Mouse (Mus musculus): ENCODE results near the gene Kcnj2.

Kcnj2 gene

DNA sequence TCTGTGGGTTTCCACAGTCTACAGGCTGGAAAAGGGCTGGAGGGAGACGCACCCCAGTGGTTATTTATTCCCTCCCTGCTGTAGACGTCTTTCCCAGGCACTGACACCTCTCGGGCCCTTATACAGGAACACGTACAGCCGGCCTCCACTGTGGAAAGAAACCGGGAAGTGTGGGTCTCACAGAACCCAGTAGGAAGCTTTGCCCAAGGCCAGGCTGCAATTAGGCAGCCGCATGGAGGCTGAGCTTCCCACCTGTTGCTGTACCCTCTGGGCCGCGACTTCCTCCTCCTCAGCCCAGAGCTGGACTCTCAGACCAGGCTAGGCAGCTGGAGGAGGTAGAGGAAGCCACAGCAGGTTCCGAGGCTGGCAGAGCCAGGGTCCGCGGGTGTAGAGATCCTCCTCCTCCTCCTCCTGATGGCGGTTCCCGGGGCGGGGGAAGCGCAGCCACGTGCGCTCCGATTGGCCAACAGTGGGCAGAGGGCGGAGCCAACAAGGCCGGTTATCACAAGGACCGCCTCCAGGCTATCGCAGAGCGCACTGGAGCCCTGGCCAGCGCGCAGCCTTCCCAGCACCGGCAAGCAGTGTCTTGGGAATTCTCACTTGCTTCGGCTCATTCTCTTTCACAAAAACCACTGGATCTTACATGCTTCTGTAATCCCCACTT, at the start of gene Kcnj2:
Kcnj2 (plus strand) TSS at position 530 of the 664 bp plus-strand sequence.
- peak; percentile 62 to 69 for DNase-seq (ENCODE audit: low spot score in 2 of 2)

DNA sequence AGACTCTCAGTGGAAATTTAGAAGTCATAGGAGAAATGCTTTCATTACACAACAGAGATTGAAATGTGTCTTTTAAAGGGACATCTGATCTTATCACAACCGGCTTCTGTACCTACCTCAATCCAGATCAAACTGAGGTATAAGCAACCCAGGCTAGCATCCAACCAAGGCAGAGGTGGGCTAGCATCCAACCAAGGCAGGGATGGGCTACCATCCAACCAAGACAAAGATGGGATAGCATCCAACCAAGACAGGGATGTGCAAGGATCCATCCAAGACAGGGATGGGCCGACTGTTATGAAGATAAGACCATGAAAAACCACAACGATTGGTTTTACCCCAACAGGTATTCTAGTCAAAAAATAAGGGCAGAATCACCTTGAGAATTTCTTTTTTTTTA, 49.8 kb upstream of the Kcnj2 start:
- no peak for DNase-seq (ENCODE audit: low spot score in 2 of 2)

DNA sequence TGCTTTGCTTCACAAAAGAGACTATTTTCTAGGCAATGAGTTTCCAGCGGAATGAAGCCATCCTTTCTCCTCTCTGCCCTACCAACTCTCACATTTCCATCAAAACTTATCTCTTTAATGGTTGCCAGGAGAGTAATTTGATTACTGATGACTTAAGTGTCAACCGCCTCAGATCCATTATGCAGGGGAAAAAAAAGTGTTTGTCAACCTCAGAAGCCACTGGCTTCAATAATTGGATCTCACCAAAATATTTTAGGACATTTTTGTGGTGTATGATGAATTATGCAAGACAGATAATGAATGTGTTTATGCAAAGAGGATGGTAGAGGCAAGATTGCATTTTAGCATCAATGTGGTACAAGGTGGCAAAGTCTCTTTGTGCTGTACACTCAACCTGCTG, 45.8 kb upstream of the Kcnj2 start:
- no peak for DNase-seq (ENCODE audit: low spot score in 2 of 2)

DNA sequence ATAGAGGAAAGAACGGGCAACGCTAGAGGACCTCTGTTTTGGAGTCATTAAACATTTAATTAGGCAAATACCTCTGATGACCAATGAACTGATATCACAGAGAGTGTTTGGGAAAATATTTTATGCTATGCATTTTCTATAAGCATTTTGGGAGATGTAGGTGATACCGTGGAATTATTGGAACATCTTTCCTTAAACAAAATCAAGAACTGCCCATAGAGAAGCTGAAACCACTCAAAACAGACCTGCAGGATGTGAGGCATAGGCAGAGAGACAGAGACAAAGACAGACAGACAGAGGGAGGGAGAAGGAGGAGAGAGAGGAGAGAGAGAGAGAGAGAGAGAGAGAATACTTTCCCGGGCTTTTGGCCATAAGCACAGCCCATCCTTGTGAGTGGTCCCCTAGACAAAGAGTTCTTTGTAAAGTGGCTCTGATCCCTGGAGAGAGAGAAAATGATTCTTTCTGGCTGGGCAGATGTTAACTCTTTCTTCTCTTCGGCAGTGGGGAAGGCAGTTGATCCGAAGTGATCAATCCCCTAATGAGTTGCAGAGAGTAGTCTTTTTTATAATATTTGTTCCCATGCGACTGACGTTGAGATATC, 43.2 kb upstream of the Kcnj2 start:
- no peak for DNase-seq (ENCODE audit: low spot score in 2 of 2)

DNA sequence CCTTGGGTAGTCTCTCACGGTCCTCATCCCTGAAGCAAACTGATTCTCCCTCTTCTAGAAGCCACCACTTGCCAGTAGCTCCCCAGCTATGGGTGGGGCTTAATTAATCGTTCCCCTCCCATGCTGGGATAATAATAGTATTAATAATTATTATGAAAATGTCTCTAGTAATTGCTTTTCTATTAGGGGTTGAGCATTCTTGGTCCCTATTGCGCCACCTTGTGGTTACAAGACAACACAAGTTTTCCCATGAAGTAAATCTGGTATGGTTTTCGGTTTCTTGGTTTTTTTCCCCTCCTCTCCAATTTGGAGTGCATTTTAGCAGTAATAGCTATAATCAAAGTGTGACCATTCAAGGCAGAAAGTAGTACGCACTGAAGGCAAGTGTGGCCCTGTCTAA, 23.8 kb upstream of the Kcnj2 start:
- DNase-seq (ENCODE audit: low spot score in 2 of 2): peak in 1 of 2 experiments; percentile 28

DNA sequence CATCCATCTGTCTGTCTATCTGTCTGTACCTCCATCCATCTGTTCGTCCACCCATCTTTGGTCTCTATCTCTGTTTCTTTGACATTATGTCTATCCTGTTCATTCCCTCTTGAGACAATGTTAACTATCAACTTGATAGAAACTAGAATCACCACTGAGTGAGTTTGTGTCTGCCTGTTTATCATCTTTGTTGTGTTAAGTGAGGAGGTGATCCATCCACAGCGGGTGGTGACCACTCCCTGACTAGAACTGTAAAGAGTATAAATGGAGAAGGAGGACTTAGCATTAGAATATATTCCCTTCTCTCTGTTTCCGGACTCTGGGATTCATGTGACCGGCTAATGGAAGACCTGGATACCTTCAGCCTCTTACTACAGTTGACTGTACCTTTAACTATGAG, 22.7 kb upstream of the Kcnj2 start:
- DNase-seq (ENCODE audit: low spot score in 2 of 2): no peak

DNA sequence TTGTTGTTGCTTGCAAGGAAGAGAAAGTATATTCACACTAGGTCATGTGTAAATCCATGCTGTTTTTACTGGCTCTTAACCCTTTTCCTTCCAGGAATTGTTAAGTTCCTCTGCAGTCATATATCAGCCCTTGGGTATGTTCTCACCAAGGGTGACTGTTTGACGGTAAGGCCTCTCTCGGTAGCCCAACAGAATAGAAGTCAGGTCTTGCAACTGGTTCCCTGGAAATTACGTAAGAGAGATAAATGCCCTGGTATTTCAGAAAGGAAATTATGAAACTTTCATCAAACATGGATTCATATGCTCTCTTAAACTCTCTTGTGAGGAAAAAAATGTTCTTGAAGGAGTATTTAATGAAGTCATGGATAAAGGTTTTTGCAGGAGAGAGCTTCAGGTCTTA, 11.7 kb upstream of the Kcnj2 start:
- DNase-seq (ENCODE audit: low spot score in 2 of 2): no peak

DNA sequence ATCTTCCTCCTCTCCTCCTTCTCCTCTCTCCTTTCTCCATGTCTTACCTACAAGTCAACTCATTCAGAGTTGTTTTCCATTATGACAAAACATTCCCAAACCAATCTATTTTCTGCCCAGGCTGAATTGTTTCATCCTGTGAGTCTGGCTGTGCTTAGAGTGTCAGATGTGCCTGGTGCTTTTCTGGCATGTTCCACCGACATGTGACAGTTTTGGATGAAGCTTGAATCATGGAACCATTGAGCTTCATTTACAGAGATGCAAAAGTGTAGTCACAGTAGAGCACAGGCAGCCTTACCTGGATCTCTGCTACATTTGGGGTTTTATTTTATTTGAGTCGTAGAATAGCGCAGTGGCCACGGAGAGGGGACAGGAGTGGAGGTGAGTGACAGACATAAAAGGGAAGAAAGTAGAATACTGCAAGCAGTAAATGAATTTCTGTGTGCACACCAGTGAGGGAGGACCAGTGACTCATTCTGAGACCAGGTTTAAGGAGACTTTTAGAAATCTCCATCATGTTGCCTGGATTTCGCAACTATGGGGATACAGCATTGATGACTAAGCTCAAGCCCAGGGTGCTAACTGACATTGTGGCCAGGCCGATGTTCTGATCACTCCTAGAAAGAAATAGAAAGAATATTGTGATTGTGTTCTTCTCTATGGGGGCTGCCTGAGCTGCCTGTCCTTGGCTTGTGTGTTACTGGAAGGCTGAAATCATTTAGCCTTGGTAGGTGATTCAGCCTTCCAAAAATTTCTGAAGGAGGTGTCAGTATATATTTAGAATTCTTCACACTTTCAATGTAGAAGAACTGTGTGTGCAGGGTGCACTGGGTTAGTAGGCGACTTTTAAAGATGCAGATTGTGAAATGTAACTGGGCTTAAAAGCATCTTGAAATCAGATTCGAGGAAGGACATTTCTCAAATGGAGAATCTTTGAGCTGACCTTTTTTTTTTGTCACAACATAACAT, 10.8 kb upstream of the Kcnj2 start:
- DNase-seq (ENCODE audit: low spot score in 2 of 2): no peak

DNA sequence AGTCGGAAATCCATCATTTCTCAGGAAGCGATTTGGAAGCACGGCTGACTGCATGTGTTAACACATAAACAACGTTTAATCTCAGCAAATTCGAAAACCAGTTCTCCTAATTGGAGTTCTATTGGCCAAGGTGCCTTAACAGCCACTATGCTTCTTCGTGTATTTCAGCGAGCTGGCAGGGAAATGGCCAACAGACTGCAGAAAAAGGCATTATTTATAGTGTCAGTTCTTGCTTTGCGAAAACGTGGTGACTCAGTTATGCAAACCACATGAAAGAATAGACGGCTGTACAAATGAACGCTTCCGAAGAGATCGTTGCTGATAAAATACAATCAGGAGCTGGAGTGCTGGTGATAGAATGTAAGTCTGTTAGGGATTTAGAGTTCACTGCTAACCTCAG, 9.9 kb upstream of the Kcnj2 start:
- DNase-seq (ENCODE audit: low spot score in 2 of 2): no peak

DNA sequence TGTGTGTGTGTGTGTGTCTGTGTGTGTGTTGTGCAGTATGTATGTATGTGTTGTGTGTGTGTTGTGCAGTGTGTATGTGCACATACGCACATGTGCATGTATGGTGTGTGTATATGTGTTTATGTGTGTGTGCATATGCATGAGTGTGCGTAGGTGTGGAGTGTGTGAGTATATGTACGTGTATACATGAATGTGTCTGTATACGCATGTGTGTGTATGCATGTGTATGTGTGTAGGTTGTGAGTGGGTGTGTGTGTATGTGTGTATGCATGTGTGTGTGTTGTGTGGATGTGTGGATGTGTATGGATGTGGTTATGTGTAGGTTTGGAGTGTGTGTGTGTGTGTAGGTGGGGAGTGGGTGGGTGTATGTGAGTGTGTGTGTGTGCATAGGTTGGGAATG, 8.5 kb upstream of the Kcnj2 start:
- no peak for DNase-seq (ENCODE audit: low spot score in 2 of 2)

DNA sequence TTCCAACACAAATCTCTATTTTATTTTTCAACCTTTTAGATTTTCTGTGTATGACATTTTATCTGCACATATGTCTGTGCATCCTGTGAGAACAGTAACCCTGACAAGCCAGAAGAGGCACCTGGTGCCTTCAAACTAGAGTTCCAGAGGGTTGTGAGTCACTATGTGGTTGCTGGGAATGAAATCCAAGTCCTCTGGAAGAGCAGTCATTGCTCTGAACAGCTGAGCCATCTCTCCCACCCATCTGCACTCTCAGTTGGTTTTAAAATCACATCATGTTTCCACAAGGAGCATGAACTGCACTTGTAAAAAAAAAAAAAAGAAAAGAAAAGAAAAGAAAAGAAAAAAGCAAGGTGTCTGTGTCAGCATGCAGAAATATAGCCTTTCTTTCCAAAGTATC, 6.5 kb upstream of the Kcnj2 start:
- no peak for DNase-seq (ENCODE audit: low spot score in 2 of 2)

DNA sequence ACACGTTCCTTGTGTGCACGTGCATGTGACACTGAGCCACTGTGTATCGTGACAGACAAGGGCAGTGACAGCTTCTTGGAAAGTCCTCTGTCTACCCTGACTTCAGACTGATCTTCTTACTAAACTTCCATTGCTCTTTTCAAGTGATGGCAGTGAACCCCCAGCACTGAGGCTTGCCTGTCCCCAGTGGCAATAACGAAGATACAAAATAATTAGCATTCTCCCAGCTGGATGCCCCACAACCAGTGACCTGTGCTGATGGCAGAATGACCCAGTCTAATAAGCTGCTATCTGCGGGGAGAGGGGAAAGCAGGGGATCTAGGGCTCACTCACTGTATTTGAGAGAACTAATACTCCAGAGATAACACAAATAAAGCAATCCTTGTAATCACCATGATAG, 5.7 kb upstream of the Kcnj2 start:
- no peak for DNase-seq (ENCODE audit: low spot score in 2 of 2)

DNA sequence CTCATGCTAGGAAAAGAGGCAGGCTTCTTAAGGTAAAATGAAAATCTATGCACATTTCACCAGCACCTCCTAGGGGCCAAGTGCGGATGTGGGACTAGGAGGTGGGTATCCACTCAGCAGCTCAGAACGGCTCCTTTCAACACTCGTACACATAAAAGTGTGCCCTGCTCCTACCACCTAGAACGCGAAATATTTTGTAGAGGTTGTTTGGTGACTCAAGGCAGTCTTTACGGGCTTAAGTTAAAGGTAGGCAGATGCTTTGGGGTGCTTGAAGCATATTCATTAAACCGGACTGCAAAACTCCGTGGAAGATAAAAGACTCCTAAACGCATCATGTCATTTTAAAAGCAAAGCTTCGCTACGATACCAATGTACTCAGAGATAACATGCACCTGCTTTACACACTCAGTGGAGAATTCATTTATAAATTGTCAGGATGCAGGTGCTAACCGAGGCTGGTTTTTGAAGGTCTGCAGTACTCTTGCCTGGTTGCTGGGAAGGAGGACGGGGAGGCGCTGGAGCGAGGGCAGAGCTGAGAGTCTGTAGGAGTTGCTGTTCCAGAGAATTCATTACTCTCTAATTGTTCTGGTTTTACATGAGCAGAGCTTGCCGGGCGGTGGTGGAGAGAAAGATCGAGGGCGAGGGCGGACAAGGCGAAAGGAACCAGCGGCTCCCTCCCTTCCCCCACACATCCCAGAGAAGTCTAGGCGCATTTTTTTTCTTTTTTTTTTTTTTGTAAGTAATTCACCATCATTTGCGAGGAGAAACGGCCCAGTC, 1.0 kb upstream of the Kcnj2 start:
- DNase-seq (ENCODE audit: low spot score in 2 of 2): peak in 1 of 2 experiments; percentile 27

DNA sequence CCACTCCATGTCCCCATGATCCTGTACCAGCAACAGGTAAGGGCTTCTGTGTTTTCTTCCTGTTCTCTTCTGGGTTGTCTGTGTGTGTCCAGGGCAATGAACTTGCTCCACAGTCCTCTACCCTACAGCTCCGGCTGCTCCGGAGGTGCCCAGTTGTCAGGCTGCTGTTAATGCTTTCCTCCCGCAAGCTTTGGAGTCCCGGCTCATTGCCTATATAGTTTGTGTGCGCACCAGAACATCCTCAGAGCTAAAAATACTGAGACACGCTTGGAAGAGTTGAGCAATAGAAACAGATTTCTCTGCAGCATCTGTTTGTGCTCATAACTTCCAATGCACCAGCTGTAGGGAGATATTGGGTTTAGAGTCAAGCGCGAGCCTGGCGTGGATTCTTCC, 331 bp downstream of the Kcnj2 start:
- DNase-seq (ENCODE audit: low spot score in 2 of 2): no peak

DNA sequence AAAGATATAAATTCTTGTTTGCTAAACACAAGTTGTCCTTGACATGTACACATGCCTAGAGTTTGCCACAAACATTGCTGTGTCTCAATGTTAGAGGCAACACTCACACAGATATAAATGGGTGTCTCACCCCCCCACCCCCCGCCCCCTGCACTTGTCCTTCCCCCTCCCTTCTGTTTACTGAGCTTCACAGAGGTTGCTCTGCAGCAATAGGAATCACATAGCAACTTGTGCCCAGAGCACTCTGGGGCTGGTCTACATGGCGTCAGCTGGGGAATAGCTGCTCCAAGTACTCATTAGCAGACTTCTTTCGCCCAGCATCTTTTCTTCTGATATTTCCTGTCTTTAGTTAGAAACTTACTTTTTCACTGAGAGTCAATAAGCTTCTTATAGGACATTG, 1.8 kb downstream of the Kcnj2 start:
- no peak for DNase-seq (ENCODE audit: low spot score in 2 of 2)

DNA sequence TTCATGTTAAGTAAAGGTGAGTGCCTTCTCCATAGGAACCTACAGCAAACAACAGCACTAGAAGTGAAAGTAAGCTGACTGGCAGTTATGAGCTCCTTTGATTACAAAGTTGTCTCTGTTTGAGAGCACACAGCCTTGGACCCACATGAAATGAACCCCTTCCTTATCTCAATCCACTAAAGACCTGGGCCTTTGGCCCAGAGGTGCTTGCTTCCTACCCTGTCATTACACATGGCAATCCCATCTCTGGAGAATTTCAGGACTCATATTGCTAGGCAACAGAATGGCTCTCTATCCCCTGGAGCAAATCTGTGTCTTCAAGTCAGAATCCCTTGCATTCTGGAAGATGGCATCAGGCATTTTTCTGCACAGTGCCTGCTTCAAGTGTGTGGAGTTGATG, 4.5 kb downstream of the Kcnj2 start:
- DNase-seq (ENCODE audit: low spot score in 2 of 2): no peak

DNA sequence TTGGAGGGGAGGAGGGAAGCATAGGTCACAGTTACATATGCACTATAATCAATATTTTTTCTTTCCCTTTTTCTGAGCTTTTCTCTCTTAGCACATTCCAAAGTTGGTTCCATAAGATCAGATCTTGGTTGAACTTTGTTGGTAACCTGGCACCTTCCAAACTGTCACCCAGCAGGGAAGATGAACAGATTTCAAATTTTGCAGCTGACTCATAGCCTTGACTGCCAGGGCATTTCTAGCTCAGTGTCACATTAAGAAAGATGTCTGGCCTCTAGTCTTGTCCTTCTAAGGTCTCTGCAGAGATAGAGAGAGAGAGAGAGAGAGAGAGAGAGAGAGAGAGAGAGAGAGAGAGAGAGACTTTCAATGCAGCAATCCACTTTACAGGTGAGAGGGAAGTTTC, 8.2 kb downstream of the Kcnj2 start:
- DNase-seq (ENCODE audit: low spot score in 2 of 2): no peak

DNA sequence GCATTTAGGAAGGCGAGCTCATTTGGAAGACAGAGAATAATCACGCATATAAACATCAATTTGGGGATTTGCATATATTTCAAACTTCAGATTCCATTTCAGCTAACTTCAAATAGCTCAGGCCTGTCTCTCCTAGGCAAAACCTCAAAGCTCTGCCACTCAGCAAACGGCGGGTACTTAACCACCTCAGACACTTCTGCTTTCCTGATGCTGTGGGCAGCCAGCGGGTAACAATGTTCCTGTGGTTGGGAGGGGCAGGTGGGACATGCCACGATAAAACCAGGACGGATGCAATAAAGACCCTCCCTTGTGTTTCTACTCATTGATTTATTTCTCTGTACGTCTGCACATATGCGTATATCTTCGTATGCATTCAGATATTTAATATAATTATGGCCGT, 12.1 kb downstream of the Kcnj2 start:
- DNase-seq (ENCODE audit: low spot score in 2 of 2): no peak

DNA sequence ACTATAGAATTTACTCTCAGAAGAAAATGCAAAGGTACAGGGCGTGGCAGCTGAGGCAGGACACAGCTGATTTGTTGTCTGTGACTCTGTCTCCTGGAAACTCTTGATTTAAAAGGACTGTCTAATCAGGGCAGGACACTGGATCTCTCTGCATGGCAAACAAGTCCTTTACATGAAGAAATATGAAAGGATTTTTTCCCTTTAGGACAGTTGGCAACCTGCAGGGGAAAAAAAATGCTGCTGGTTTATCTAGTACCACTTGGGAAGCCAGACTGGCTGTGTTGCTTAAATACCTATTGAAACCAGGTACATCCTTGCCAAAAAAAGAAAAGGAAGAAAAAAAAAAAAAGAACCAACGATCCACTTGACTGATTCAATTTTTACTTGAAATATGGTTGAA, 17.0 kb downstream of the Kcnj2 start:
- no peak for DNase-seq (ENCODE audit: low spot score in 2 of 2)

DNA sequence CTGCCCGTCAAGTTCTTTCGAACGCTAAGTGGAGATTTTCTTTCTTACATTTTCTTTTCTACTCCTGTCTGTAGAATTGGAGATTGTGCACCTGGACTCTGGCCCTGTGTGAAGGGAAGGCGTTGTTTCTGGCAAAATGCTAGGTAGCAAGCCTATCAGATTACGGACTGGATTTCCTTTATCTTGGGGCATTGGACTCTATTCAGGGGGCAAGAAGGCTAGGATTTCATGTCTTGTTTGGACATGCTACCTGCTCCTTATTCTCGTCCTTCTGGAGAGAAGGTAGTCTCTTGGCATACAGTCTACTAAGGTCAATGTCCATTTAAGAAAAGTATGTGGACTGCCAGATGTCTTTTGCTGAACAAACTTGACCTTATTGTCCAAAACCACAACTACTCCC, 21.0 kb downstream of the Kcnj2 start:
- no peak for DNase-seq (ENCODE audit: low spot score in 2 of 2)

DNA sequence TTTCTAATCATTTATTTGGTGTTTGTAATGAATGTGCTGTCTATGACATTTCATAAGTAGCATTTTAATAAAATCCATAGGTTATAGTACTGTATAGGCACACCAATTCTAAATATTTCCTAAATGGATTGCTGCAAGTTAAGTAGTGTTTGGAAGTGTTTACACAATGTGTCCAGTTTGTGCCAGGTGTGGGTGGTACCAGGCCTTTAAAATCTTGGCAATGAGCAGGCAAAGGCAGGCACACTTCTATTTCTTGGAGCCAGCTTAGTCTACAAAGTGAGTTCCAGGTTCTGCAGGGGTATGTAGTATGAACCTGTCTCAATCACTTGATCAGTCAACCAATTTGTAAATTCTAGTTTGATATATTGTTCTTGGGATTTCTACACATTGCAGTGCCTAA, 22.3 kb downstream of the Kcnj2 start:
- no peak for DNase-seq (ENCODE audit: low spot score in 2 of 2)

DNA sequence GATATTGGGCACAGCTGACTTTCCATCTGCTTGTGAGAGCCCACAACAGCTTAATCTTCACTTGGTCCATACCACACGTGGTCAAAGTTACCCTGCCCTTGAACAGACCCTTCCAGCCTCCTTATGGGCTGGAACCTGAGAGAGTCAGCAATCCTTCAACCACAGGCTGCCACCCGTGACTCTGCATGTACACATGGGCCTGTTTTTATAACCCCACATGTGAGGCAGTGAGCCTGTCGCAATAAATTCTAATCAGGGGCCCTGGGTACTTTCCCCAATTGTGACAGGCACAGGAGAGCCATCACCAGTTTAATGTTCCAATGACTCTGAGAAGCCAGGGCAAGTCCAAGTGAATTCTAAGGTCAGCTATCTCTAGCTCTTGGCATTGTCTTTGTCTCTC, 22.8 kb downstream of the Kcnj2 start:
- peak in 1 of 2 experiments; percentile 5 for DNase-seq (ENCODE audit: low spot score in 2 of 2)
